Mouse (Mus musculus) MEL (cell line): ENCODE measurements around the gene Ciz1. TPM values are rescaled to one million over a fixed set of nuclear protein-coding genes. Genes with fewer than 3 reads are reported as not detected.

Experiments used
- DNase-seq: peaks from one replicate; pipeline ENCODE4 v3.0.0; 2011; ENCODE audit warnings: low read depth, low spot score
- H3K27ac ChIP-seq: 2 replicates; pipeline ENCODE4 v1.5.1; 2012; ENCODE audit warnings: low read depth, mild to moderate bottlenecking, control low read depth, low read length, moderate library complexity; ENCODE audit not compliant: control insufficient read depth
- H3K27me3 ChIP-seq, 2 experiments: fragments of 150-350 bp in 1 of 2; sonication (generic) in 1 of 2; 2 replicates each; pipeline ENCODE4 v1.6.1; 2012; ENCODE audit warnings: low read length in 2 of 2, mild to moderate bottlenecking in 2 of 2, improper control_type of control experiment in 1 of 2, moderate library complexity in 1 of 2; ENCODE audit not compliant: insufficient read depth in 2 of 2, control insufficient read depth in 1 of 2
- H3K36me3 ChIP-seq, 2 experiments: 2 replicates each; pipeline ENCODE4 v1.6.1; 2012 to 2014; ENCODE audit warnings: low read length in 2 of 2, improper control_type of control experiment in 1 of 2, inconsistent platforms in 1 of 2, mild to moderate bottlenecking in 1 of 2; ENCODE audit not compliant: insufficient read depth in 2 of 2, control insufficient read depth in 1 of 2
- H3K4me1 ChIP-seq, 2 experiments: fragments of 150-350 bp in 1 of 2; sonication (generic) in 1 of 2; 2 replicates each; pipeline ENCODE4 v1.6.1; 2012; ENCODE audit warnings: low read length in 2 of 2, improper control_type of control experiment in 1 of 2, mild to moderate bottlenecking in 1 of 2; ENCODE audit not compliant: insufficient read depth in 2 of 2, control insufficient read depth in 1 of 2
- H3K4me3 ChIP-seq, 2 experiments: fragments of 150-350 bp in 1 of 2; sonication (generic) in 1 of 2; 2 replicates each; pipeline ENCODE4 v1.5.1; 2012; ENCODE audit warnings: low read depth in 2 of 2, low read length in 2 of 2, mild to moderate bottlenecking in 2 of 2, moderate library complexity in 2 of 2, control low read depth in 1 of 2, improper control_type of control experiment in 1 of 2; ENCODE audit not compliant: control insufficient read depth in 1 of 2, insufficient read depth in 1 of 2
- H3K79me2 ChIP-seq: 2 replicates; pipeline ENCODE4 v1.6.1; 2012; ENCODE audit warnings: mild to moderate bottlenecking, low read length, moderate library complexity; ENCODE audit not compliant: control insufficient read depth, poor library complexity, insufficient read depth
- H3K9ac ChIP-seq: 2 replicates; pipeline ENCODE4 v1.6.1; 2012; ENCODE audit warnings: low read depth, mild to moderate bottlenecking, control low read depth, low read length, moderate library complexity; ENCODE audit not compliant: control insufficient read depth, poor library complexity, severe bottlenecking
- H3K9me3 ChIP-seq: fragments of 150-350 bp; sonication (generic); replicated peaks from 2 replicates; pipeline ENCODE4 v1.6.1; 2012; ENCODE audit warnings: mild to moderate bottlenecking, low read length, improper control_type of control experiment, moderate library complexity; ENCODE audit not compliant: insufficient read depth
- BHLHE40 ChIP-seq: IDR thresholded peaks from 2 replicates; pipeline ENCODE4 v1.6.1; 2012; ENCODE audit warnings: low read depth, mild to moderate bottlenecking, inconsistent platforms, low read length, improper control_type of control experiment, borderline replicate concordance
- CHD2 ChIP-seq: IDR thresholded peaks from 2 replicates; pipeline ENCODE4 v1.6.1; 2011; ENCODE audit warnings: low read length, improper control_type of control experiment
- CTCF ChIP-seq, 3 experiments: IDR thresholded peaks in 2 of 3; conservative IDR thresholded peaks in 1 of 3; 2 replicates each; pipeline ENCODE4 v1.5.1; 2011 to 2012; ENCODE audit warnings: low read length in 3 of 3, low read depth in 2 of 3, mild to moderate bottlenecking in 2 of 3, improper control_type of control experiment in 1 of 3, inconsistent platforms in 1 of 3, mixed read lengths in 1 of 3, moderate library complexity in 1 of 3; ENCODE audit not compliant: control insufficient read depth in 1 of 3, insufficient read depth in 1 of 3, poor library complexity in 1 of 3, severe bottlenecking in 1 of 3
- E2F4 ChIP-seq: IDR thresholded peaks from 2 replicates; pipeline ENCODE4 v1.6.1; 2011; ENCODE audit warnings: low read depth, low read length, improper control_type of control experiment, borderline replicate concordance
- ELF1 ChIP-seq: IDR thresholded peaks from 2 replicates; pipeline ENCODE4 v1.6.1; 2014; ENCODE audit warnings: low read depth, mild to moderate bottlenecking, inconsistent platforms, low read length, improper control_type of control experiment, moderate library complexity
- EP300 ChIP-seq, 2 experiments: IDR thresholded peaks; 2 replicates each; pipeline ENCODE4 v1.6.1; 2011; ENCODE audit warnings: improper control_type of control experiment in 2 of 2, low read length in 2 of 2, low read depth in 1 of 2, mild to moderate bottlenecking in 1 of 2
- ETS1 ChIP-seq: IDR thresholded peaks from 2 replicates; pipeline ENCODE4 v1.6.1; 2012; ENCODE audit warnings: low read depth, mild to moderate bottlenecking, inconsistent platforms, low read length, improper control_type of control experiment, moderate library complexity
- HCFC1 ChIP-seq: IDR thresholded peaks from 2 replicates; pipeline ENCODE4 v1.6.1; 2012; ENCODE audit warnings: low read depth, mild to moderate bottlenecking, inconsistent platforms, low read length, improper control_type of control experiment, moderate library complexity
- JUND ChIP-seq: IDR thresholded peaks from 2 replicates; pipeline ENCODE4 v1.6.1; 2011; ENCODE audit warnings: low read depth, mild to moderate bottlenecking, improper control_type of control experiment, low read length
- MAZ ChIP-seq: IDR thresholded peaks from 2 replicates; pipeline ENCODE4 v1.6.1; 2012; ENCODE audit warnings: low read depth, mild to moderate bottlenecking, inconsistent platforms, low read length, improper control_type of control experiment
- MEF2A ChIP-seq: IDR thresholded peaks from 2 replicates; pipeline ENCODE4 v1.6.1; 2014; ENCODE audit warnings: low read depth, mild to moderate bottlenecking, inconsistent platforms, low read length, improper control_type of control experiment; ENCODE audit not compliant: poor library complexity, insufficient replicate concordance, severe bottlenecking; ENCODE audit errors: extremely low read depth
- MXI1 ChIP-seq: IDR thresholded peaks from 2 replicates; pipeline ENCODE4 v1.6.1; 2011; ENCODE audit warnings: mild to moderate bottlenecking, low read depth, low read length, improper control_type of control experiment
- MYB ChIP-seq: IDR thresholded peaks from 2 replicates; pipeline ENCODE4 v1.6.1; 2011; ENCODE audit warnings: mild to moderate bottlenecking, low read depth, low read length, improper control_type of control experiment
- MYC ChIP-seq: IDR thresholded peaks from 2 replicates; pipeline ENCODE4 v1.6.1; 2011; ENCODE audit warnings: low read depth, mild to moderate bottlenecking, low read length, improper control_type of control experiment, moderate library complexity
- NELFE ChIP-seq: IDR thresholded peaks from 2 replicates; pipeline ENCODE4 v1.6.1; 2011; ENCODE audit warnings: low read depth, low read length, improper control_type of control experiment
- POLR2AphosphoS5 ChIP-seq: IDR thresholded peaks from 2 replicates; pipeline ENCODE4 v1.6.1; 2012; ENCODE audit warnings: low read depth, borderline replicate concordance, mild to moderate bottlenecking, inconsistent platforms, low read length, moderate library complexity, mixed read lengths
- RAD21 ChIP-seq: IDR thresholded peaks from 2 replicates; pipeline ENCODE4 v1.6.1; 2011; ENCODE audit warnings: mild to moderate bottlenecking, low read depth, low read length, improper control_type of control experiment
- RCOR1 ChIP-seq: IDR thresholded peaks from 2 replicates; pipeline ENCODE4 v1.6.1; 2012; ENCODE audit warnings: low read depth, mild to moderate bottlenecking, inconsistent platforms, low read length, improper control_type of control experiment
- SIN3A ChIP-seq: IDR thresholded peaks from 2 replicates; pipeline ENCODE4 v1.6.1; 2012; ENCODE audit warnings: low read length, improper control_type of control experiment, inconsistent platforms
- SMC3 ChIP-seq: IDR thresholded peaks from 2 replicates; pipeline ENCODE4 v1.6.1; 2011; ENCODE audit warnings: low read depth, low read length, improper control_type of control experiment
- TBP ChIP-seq: IDR thresholded peaks from 2 replicates; pipeline ENCODE4 v1.8.0; 2011; ENCODE audit warnings: low read depth, low read length, improper control_type of control experiment
- USF1 ChIP-seq: IDR thresholded peaks from 2 replicates; pipeline ENCODE4 v1.6.1; 2014; ENCODE audit warnings: low read depth, mild to moderate bottlenecking, inconsistent platforms, low read length, improper control_type of control experiment, moderate library complexity
- ZC3H11A ChIP-seq: IDR thresholded peaks from 2 replicates; pipeline ENCODE4 v1.6.1; 2012; ENCODE audit warnings: low read depth, mild to moderate bottlenecking, inconsistent platforms, low read length, improper control_type of control experiment
- ZNF384 ChIP-seq: IDR thresholded peaks from 2 replicates; pipeline ENCODE4 v1.6.1; 2012; ENCODE audit warnings: low read depth, mild to moderate bottlenecking, inconsistent platforms, low read length, improper control_type of control experiment
- polyA plus RNA-seq, 2 experiments: library from polyadenylated mRNA; stranded (reverse) in 1 of 2; unstranded in 1 of 2; fragments of >175 nt in 1 of 2; fragments of >200 nt in 1 of 2; gene quantifications; 2 replicates each; pipeline versions ENCODE4 v1.2.1 to v1.2.4; 2012; ENCODE audit warnings: low replicate concordance in 2 of 2, low read depth in 1 of 2; ENCODE audit not compliant: insufficient read length in 2 of 2, insufficient read depth in 1 of 2, missing spikeins in 1 of 2
- total RNA-seq: library from RNA; depleted of rRNA; stranded (reverse); fragments of 300-350 nt; gene quantifications from 2 replicates; pipeline ENCODE4 v1.2.3, GENCODE M21; 2012

Ciz1 gene
- total and polyA plus RNA-seq, 3 experiments = 20.7 to 99.8 TPM; not detected in 1

GRCm38 (mm10) chr2:32404663-32405062 lies 52.5 kb downstream of the Ciz1 start (continued):
- TF ChIP-seq MYC (peak; percentile 78), TBP (0 out of 2 replicates have a peak, but pooled peaks have one; percentile 31), CTCF (IDR thresholded peaks at IDR 0.05 in 2 of 3, conservative IDR thresholded peaks at IDR 0.05 in 1 of 3; ENCODE audit: control insufficient read depth in 1 of 3, insufficient read depth in 1 of 3, low read depth in 2 of 3, low read length in 3 of 3, poor library complexity in 1 of 3, severe bottlenecking in 1 of 3) (peak; percentile 99 to 100 (median 100)), E2F4 (no peak), ZNF384 (peak; percentile 42; the same call in 1 of the 2 replicates), MEF2A (no peak), HCFC1 (peak; percentile 65), RAD21 (peak; percentile 87)

DNA sequence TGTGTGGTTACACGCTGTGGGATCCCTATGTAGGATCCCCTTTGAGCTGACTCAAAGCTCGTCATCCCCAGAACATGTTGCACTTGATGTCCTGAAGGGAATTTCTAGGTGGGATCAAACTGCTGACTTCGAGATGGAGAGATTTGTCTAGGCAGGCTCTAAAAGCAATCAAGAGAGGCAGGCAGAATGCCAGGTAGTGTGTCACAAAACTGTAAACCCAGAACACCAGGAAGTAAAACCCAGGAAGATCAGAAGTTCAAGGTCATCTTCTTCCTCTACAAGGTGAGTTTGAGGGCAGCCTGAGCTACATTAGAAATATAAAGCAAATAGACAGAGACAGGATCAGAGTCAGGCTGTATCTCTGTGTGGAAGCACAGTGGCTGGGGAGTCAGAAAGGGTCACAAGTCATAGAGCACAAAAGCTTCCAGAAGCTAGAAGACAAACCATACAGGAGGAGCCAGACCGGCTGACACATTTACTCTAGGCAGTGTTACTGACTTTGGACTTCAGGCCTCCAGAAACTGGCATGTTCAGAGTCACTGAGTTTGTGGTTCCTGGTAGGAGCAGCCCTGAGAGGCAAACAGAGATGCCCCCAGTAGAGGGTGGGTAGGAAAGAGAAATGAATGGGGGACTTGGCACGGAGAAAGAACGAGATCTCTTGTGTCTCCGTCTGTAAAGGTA lies 55.2 kb downstream of the Ciz1 start:
- TF ChIP-seq MXI1 = no peak
- TF ChIP-seq EP300 (IDR thresholded peaks at IDR 0.05; ENCODE audit: low read depth in 1 of 2, low read length in 2 of 2) = no peak
- TF ChIP-seq CHD2 = no peak
- no peak for TF ChIP-seq SMC3
- no peak for TF ChIP-seq HCFC1
- TF ChIP-seq SIN3A = no peak
- no peak for TF ChIP-seq USF1
- TF ChIP-seq ELF1 = no peak
- TF ChIP-seq E2F4 = no peak
- TF ChIP-seq ZNF384 = no peak
- no peak for TF ChIP-seq RCOR1
- no peak for TF ChIP-seq JUND
- TF ChIP-seq BHLHE40 = no peak
- TF ChIP-seq NELFE = no peak
- TF ChIP-seq RAD21 = no peak
- no peak for TF ChIP-seq ETS1
- no peak for TF ChIP-seq MYB
- TF ChIP-seq POLR2AphosphoS5 = no peak
- TF ChIP-seq MAZ = no peak
- TF ChIP-seq ZC3H11A = no peak
- Histone ChIP-seq H3K9me3 (no peaks in the 10 kb centered on the region), H3K27ac (no peak overlapping the region), H3K36me3 (no peaks in the 10 kb centered on the region), H3K79me2 (no peaks in the 10 kb centered on the region), H3K9ac (no peak overlapping the region), H3K4me1 (no peaks in the 10 kb centered on the region), H3K4me3 (no peak overlapping the region), H3K27me3 (no peaks in the 10 kb centered on the region)
- no peak for DNase-seq
